Mouse (Mus musculus): ENCODE measurements around the gene Gm281. TPM values are rescaled to one million over a fixed set of nuclear protein-coding genes. Genes with fewer than 3 reads are reported as not detected.
"Not testable (repeated sequence)": the region's sequence is repeated elsewhere in the genome, so short reads cannot be mapped to it uniquely, and the experiment has no call there.

Gm281 gene
- 0.49 TPM in 1 of 2 replicates, not detected in the other for polyA plus RNA-seq (2014; fragmentation: Nextera tagmentation; extraction: Ambion mirVana)

DNA sequence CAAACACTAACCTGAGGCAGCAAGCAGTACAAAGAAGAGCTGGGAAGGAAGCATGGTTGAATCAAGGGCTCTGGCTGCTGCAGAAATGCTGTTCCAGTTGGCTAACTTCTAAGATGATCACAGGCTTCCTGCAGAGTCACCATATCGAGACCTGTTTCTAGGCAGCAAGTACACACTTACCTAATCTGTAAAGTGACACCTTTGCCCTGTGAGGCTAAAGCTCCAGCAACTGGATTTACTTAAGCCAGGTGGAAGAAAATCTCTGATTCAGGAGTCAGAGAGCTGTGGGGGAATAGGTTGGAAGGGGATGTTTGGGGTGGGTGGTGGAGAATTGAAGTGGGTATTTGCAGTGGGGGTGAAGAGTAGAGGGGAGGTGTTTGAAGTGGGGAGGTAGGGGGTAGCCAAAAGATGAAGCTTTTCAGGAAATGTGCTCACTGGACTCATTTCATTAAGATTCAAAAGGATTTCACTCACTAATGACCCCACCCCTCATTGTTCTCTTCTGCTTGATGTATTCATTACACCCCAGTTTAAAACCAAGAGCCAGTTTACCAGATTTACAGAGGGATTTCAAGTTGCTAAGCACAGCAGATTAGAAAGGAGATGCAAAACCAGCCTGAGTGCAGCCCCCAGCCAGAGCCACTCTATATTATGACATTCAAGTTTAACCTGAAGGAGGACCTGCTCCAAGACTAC lies at the start of gene Gm281:
TSS of gene Gm281 (minus strand) at position 92 of the 696 bp plus-strand sequence.
- H3K27me3 ChIP-seq (replicated peaks; ENCODE audit: control insufficient read depth, insufficient read depth, low read length) = no peaks in the 10 kb centered on the region
- WGBS = 31% methylated on average over 1 of the region's 1 CpGs
- DNase-seq (ENCODE audit: low spot score) = no peak
- no peak within 1 kb of the TSS for H3K4me2 ChIP-seq (ENCODE audit: low read depth, low read length)
- H3K27ac ChIP-seq (replicated peaks; ENCODE audit: low read depth, low read length) = no peak within 1 kb of the TSS
- H3K4me3 ChIP-seq (ENCODE audit: low read depth, low read length) = no peak within 1 kb of the TSS
- H3K9ac ChIP-seq (ENCODE audit: low read depth, low read length) = no peak within 1 kb of the TSS
- H3K4me1 ChIP-seq (ENCODE audit: control insufficient read depth, insufficient read depth, low read length) = no peaks in the 10 kb centered on the region; the same call in 1 of the 2 replicates
- H3K9me3 ChIP-seq (ENCODE audit: control insufficient read depth, low read length) = no peaks in the 10 kb centered on the region
- H3K36me3 ChIP-seq (ENCODE audit: control insufficient read depth, insufficient read depth, low read length) = no peaks in the 10 kb centered on the region
- ATAC-seq (ENCODE audit: low read depth) = peak; percentile 51; the same call in 1 of the 2 replicates

DNA sequence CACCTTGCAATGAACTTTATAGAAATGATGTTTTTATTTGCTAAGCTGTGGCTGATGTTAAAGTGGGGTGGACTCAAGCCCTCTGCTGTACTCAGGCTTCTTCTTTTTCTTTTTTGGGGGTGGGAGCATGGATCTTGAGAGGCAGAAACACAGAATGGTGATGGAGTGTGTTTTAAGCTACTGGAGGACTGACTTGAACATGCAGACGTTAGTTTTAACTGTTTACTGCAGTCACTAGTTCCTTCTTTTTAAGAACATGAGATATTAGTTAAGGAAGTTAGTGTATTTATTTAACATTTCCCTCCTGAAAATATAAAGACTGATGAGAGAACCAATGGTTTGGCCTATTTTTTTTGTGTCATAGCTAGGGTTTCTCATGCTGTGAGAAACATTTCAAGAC lies 49.2 kb upstream of the Gm281 start:
- Histone ChIP-seq H3K4me1 (ENCODE audit: control insufficient read depth, insufficient read depth, low read length) (peaks cover 12% of the 10 kb centered on the region), H3K9me3 (ENCODE audit: control insufficient read depth, low read length) (no peaks in the 10 kb centered on the region), H3K27me3 (replicated peaks; ENCODE audit: control insufficient read depth, insufficient read depth, low read length) (no peaks in the 10 kb centered on the region), H3K9ac (ENCODE audit: low read depth, low read length) (no peak overlapping the region), H3K27ac (replicated peaks; ENCODE audit: low read depth, low read length) (no peak overlapping the region), H3K4me3 (ENCODE audit: low read depth, low read length) (no peak overlapping the region), H3K36me3 (ENCODE audit: control insufficient read depth, insufficient read depth, low read length) (no peaks in the 10 kb centered on the region), H3K4me2 (ENCODE audit: low read depth, low read length) (no peak overlapping the region)
- 64% methylated on average over 1 of the region's 1 CpGs for WGBS
- ATAC-seq (ENCODE audit: low read depth) (no peak), DNase-seq (ENCODE audit: low spot score) (no peak)

DNA sequence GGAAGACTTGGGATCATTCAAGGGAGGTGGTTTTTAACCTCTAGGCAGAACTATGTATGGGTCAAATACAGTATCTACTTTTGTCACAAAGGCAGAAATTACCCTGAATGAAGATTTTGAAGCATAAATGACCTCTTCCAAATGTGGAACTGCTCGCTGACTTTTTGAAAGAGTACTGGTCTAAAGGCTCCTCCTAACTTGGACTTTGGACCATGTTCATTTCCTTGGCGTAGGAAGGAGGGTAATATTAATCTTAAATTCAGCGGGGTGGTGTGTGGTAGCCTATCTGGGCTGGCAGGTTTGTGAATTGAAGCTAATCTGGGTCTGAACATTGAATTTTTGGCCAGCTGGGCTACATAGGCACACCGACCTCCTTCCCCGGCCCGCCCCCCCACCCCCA lies 48.2 kb upstream of the Gm281 start:
- WGBS = 93% methylated on average over 6 of the region's 6 CpGs
- H3K9me3 ChIP-seq (ENCODE audit: control insufficient read depth, low read length) = no peaks in the 10 kb centered on the region
- H3K9ac ChIP-seq (ENCODE audit: low read depth, low read length) = no peak overlapping the region
- H3K4me2 ChIP-seq (ENCODE audit: low read depth, low read length) = no peak overlapping the region
- H3K27me3 ChIP-seq (replicated peaks; ENCODE audit: control insufficient read depth, insufficient read depth, low read length) = no peaks in the 10 kb centered on the region
- no peaks in the 10 kb centered on the region for H3K36me3 ChIP-seq (ENCODE audit: control insufficient read depth, insufficient read depth, low read length)
- DNase-seq (ENCODE audit: low spot score) (no peak), ATAC-seq (ENCODE audit: low read depth) (no peak)
- H3K27ac ChIP-seq (replicated peaks; ENCODE audit: low read depth, low read length) = no peak overlapping the region
- peaks cover 12% of the 10 kb centered on the region for H3K4me1 ChIP-seq (ENCODE audit: control insufficient read depth, insufficient read depth, low read length)
- H3K4me3 ChIP-seq (ENCODE audit: low read depth, low read length) = no peak overlapping the region

DNA sequence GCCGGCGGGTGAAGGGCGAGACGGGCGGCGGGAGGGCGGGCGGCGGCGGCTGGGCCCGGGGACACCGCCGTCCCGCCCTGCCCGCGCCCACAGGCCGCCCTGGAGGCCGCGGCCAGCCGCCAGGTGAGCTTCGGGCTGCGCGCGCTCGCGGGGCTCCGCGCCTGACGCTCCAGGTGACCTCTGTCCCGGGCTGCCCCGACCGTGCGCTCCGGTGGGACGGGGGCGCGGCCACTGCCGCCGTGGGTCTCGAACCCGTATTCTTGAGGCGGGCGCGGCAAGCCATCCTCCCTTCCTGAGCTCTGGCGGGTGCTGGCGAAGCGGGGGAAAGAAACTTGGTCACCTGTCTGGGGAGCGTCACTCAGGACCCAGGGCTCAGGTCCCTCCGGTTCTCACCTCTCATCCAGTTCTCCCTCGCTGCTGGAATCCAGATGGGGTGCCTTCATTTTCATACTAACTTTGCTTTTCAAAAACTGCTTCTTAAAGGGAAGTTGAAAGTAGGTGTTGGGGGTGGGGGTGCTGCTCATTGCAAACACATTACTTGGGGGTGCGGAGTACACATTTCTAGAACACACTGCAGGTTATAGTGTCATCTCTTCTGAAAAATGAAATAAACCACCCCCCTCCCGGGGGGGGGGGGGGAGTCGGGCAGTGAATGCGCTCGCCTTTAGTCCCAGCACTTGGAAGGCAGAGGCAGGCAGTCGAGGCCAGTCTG lies 47.3 kb upstream of the Gm281 start, which contains the start of the genes Atxn7 and Thoc7:
TSS of gene Atxn7 (plus strand) at position 40 of the 712 bp plus-strand sequence.
TSS of gene Thoc7 (minus strand) at position 452 of the 712 bp plus-strand sequence.
- peaks cover 12% of the 10 kb centered on the region for H3K4me1 ChIP-seq (ENCODE audit: control insufficient read depth, insufficient read depth, low read length)
- no peaks in the 10 kb centered on the region for H3K9me3 ChIP-seq (ENCODE audit: control insufficient read depth, low read length)
- H3K27ac ChIP-seq (replicated peaks; ENCODE audit: low read depth, low read length) = peak within 1 kb of the TSS; percentile 84
- H3K9ac ChIP-seq (ENCODE audit: low read depth, low read length) = peak within 1 kb of the TSS; percentile 97
- H3K4me2 ChIP-seq (ENCODE audit: low read depth, low read length) = peak within 1 kb of the TSS; percentile 70
- H3K27me3 ChIP-seq (replicated peaks; ENCODE audit: control insufficient read depth, insufficient read depth, low read length) = no peaks in the 10 kb centered on the region
- ATAC-seq (ENCODE audit: low read depth) (peak; percentile 49), DNase-seq (ENCODE audit: low spot score) (peak; percentile 29)
- H3K4me3 ChIP-seq (ENCODE audit: low read depth, low read length) = peak within 1 kb of the TSS; percentile 93
- H3K36me3 ChIP-seq (ENCODE audit: control insufficient read depth, insufficient read depth, low read length) = no peaks in the 10 kb centered on the region
- 6% methylated on average over 19 of the region's 56 CpGs for WGBS

DNA sequence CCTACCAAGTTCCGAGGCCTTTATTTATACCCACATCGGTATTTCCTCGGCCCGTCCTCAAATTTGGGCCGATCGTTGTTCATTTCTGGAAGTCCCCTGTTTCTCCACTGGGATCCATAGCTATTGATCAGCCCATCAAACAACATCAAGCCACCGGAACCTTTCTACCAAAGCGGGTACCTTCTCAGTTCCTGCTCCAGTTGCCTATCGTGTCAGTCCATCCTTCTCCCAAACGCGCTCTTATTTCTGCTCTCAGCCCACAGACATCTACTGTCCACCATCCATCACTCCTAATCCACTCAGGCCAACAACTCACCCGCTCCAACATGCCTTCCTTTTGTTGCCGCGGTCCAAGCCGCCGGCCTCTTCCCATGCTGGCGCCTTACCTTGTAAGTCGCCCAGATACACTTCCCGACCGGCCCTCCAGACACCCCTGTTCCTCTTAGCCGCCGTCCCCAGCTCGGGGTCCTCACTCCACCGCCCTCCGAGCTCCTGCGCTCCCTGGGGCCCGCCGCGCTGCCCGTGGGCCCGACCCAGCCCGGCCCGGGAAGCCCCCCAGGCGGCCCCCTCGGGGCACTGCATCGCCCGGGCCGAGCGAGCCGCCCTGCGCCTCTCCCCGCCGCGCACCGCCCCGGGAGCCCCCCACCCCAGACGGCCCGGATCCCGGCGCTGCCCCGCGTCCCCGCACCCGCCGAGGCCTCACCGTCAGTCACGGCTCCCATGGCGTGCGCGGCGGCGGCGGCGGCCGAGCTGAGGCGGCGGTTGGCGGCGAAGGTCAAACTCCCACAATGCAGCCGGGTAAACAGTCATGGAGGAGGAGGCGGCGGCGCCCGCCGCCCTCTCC lies 46.4 kb upstream of the Gm281 start:
- WGBS = under 1% methylated on average over 39 of the region's 75 CpGs

DNA sequence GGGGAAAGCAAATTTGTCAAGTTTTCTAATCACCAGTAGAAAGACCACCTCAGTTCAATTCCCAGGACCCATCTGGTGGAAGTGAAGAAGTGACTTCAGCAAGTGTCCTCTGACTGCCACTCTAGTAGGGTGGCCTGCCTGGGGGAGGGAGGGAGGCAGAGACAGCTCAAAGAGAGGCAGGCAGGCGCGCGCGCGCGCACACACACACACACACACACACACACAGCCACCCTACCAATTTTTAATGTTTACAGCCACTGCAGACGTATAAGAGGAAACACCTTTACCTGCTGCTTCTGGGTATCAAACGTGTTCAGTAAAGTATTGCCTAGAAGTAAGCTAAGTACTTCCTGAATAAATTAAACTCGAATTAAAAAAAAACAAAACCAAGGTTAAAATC lies 45.8 kb upstream of the Gm281 start:
- Histone ChIP-seq H3K27me3 (replicated peaks; ENCODE audit: control insufficient read depth, insufficient read depth, low read length) (no peaks in the 10 kb centered on the region), H3K4me3 (ENCODE audit: low read depth, low read length) (peak overlapping the region; percentile 93), H3K9ac (ENCODE audit: low read depth, low read length) (peak overlapping the region; percentile 97), H3K4me2 (ENCODE audit: low read depth, low read length) (peak overlapping the region; percentile 70), H3K9me3 (ENCODE audit: control insufficient read depth, low read length) (no peaks in the 10 kb centered on the region), H3K36me3 (ENCODE audit: control insufficient read depth, insufficient read depth, low read length) (peaks cover 9% of the 10 kb centered on the region; the same call in 1 of the 2 replicates), H3K4me1 (ENCODE audit: control insufficient read depth, insufficient read depth, low read length) (peaks cover 12% of the 10 kb centered on the region), H3K27ac (replicated peaks; ENCODE audit: low read depth, low read length) (peak overlapping the region; percentile 84)
- under 1% methylated on average over 9 of the region's 9 CpGs for WGBS
- peak; percentile 55 for DNase-seq (ENCODE audit: low spot score)
- ATAC-seq (ENCODE audit: low read depth) = 0 out of 2 replicates have a peak, but pooled peaks have one; percentile 34

More for the DNA sequence above, 46.4 kb upstream of the Gm281 start:
- ATAC-seq (ENCODE audit: low read depth) (peak; percentile 91), DNase-seq (ENCODE audit: low spot score) (peak; percentile 71)
- peak overlapping the region; percentile 70 for H3K4me2 ChIP-seq (ENCODE audit: low read depth, low read length)
- H3K4me3 ChIP-seq (ENCODE audit: low read depth, low read length) = peak overlapping the region; percentile 93
- peak overlapping the region; percentile 97 for H3K9ac ChIP-seq (ENCODE audit: low read depth, low read length)
- peak overlapping the region; percentile 84 for H3K27ac ChIP-seq (replicated peaks; ENCODE audit: low read depth, low read length)
- H3K9me3 ChIP-seq (ENCODE audit: control insufficient read depth, low read length) = no peaks in the 10 kb centered on the region
- peaks cover 12% of the 10 kb centered on the region for H3K4me1 ChIP-seq (ENCODE audit: control insufficient read depth, insufficient read depth, low read length)
- H3K36me3 ChIP-seq (ENCODE audit: control insufficient read depth, insufficient read depth, low read length) = peaks cover 5% of the 10 kb centered on the region; the same call in 1 of the 2 replicates
- no peaks in the 10 kb centered on the region for H3K27me3 ChIP-seq (replicated peaks; ENCODE audit: control insufficient read depth, insufficient read depth, low read length)

DNA sequence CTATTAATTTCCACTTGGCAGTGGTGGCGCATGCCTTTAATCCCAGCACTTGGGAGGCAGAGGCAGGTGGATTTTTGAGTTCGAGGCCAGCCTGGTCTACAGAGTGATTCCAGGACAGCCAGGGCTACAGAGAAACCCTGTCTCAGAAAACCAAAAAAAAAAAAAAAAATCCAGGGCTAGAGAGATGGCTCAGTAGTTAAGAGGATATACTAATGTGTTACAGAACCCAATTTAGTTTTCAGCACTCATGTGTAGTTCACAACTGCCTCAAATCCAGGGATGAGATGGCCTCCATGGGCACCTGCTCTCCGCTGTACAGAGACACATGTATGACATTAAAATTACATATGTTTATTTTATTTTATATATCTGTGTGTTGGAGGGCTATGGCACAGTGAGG lies 37.9 kb upstream of the Gm281 start:
- H3K27me3 ChIP-seq (replicated peaks; ENCODE audit: control insufficient read depth, insufficient read depth, low read length) = not testable (repeated sequence)

DNA sequence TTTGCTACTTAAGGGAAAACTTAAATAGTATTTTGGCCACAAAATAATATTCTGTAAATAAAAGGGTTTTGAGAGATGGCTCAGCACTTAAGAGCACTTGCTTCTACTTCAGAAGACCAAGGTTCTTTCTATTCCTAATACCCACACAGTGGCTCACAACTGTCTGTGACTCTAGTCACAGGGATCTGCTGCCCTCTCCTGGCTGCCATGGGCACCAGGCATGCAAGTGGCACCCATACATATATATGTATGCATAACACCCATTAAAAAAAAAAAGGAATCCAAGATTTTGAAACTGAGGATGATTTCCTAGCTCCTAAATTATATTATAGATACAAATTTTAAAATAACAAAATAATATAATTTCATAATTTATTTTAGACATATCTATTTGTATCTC lies 36.1 kb upstream of the Gm281 start:
- peaks cover 69% of the 10 kb centered on the region for H3K36me3 ChIP-seq (ENCODE audit: control insufficient read depth, insufficient read depth, low read length)
- H3K9ac ChIP-seq (ENCODE audit: low read depth, low read length) = no peak overlapping the region
- no peak overlapping the region for H3K4me2 ChIP-seq (ENCODE audit: low read depth, low read length)
- DNase-seq (ENCODE audit: low spot score) (peak; percentile 41), ATAC-seq (ENCODE audit: low read depth) (no peak)
- H3K4me3 ChIP-seq (ENCODE audit: low read depth, low read length) = no peak overlapping the region
- no peaks in the 10 kb centered on the region for H3K9me3 ChIP-seq (ENCODE audit: control insufficient read depth, low read length)
- H3K27ac ChIP-seq (replicated peaks; ENCODE audit: low read depth, low read length) = no peak overlapping the region
- no peaks in the 10 kb centered on the region for H3K27me3 ChIP-seq (replicated peaks; ENCODE audit: control insufficient read depth, insufficient read depth, low read length)
- H3K4me1 ChIP-seq (ENCODE audit: control insufficient read depth, insufficient read depth, low read length) = no peaks in the 10 kb centered on the region

More for the DNA sequence above, 37.9 kb upstream of the Gm281 start:
- not testable (repeated sequence) for DNase-seq (ENCODE audit: low spot score); H3K27ac ChIP-seq (replicated peaks; ENCODE audit: low read depth, low read length); ATAC-seq (ENCODE audit: low read depth); H3K4me1 ChIP-seq (ENCODE audit: control insufficient read depth, insufficient read depth, low read length); H3K9ac ChIP-seq (ENCODE audit: low read depth, low read length); H3K4me2 ChIP-seq (ENCODE audit: low read depth, low read length); H3K9me3 ChIP-seq (ENCODE audit: control insufficient read depth, low read length); H3K4me3 ChIP-seq (ENCODE audit: low read depth, low read length)
- 93% methylated on average over 3 of the region's 3 CpGs for WGBS
- H3K36me3 ChIP-seq (ENCODE audit: control insufficient read depth, insufficient read depth, low read length) = peaks cover 75% of the 10 kb centered on the region

All from embryonic facial prominence, embryonic 14.5 days (tissue).